Mouse (Mus musculus): Measurements from ENCODE around the gene Sestd1.
A peak's percentile ranks its signal among the peaks of the same experiment; 100 is the strongest.

Gene Sestd1

GRCm38 (mm10) chr2:77280512-77281409 lies at the start of gene Sestd1:
Gene Sestd1, minus strand, starts transcription at chr2:77280592.
- peak in 1 of 2 experiments; percentile 53 for DNase-seq (ENCODE audit: low spot score in 2 of 2)

GRCm38 (mm10) chr2:77327246-77327645 lies 46.9 kb upstream of the Sestd1 start:
- DNase-seq (ENCODE audit: low spot score in 2 of 2): no peak

- no peak for DNase-seq (ENCODE audit: low spot score in 2 of 2)
These were observed 43.3 kb upstream of the Sestd1 start for GRCm38 (mm10) chr2:77323739-77324138.

GRCm38 (mm10) chr2:77323156-77323555 lies 42.8 kb upstream of the Sestd1 start:
- DNase-seq (ENCODE audit: low spot score in 2 of 2): peak; percentile 67 to 68

GRCm38 (mm10) chr2:77319196-77319595 lies 38.8 kb upstream of the Sestd1 start:
- DNase-seq (ENCODE audit: low spot score in 2 of 2): peak in 1 of 2 experiments; percentile 14

GRCm38 (mm10) chr2:77316961-77317360 lies 36.6 kb upstream of the Sestd1 start:
- peak in 1 of 2 experiments; percentile 13 for DNase-seq (ENCODE audit: low spot score in 2 of 2)

GRCm38 (mm10) chr2:77313846-77314245 lies 33.5 kb upstream of the Sestd1 start:
- no peak for DNase-seq (ENCODE audit: low spot score in 2 of 2)

- no peak for DNase-seq (ENCODE audit: low spot score in 2 of 2)
These were observed 32.2 kb upstream of the Sestd1 start for GRCm38 (mm10) chr2:77312616-77313015.

GRCm38 (mm10) chr2:77309313-77309712 lies 28.9 kb upstream of the Sestd1 start:
- no peak for DNase-seq (ENCODE audit: low spot score in 2 of 2)

- DNase-seq (ENCODE audit: low spot score in 2 of 2): no peak
These were observed 24.1 kb upstream of the Sestd1 start for GRCm38 (mm10) chr2:77304494-77304893.

GRCm38 (mm10) chr2:77303716-77304115 lies 23.3 kb upstream of the Sestd1 start:
- no peak for DNase-seq (ENCODE audit: low spot score in 2 of 2)

GRCm38 (mm10) chr2:77302655-77303348 lies 22.4 kb upstream of the Sestd1 start:
- no peak for DNase-seq (ENCODE audit: low spot score in 2 of 2)

- DNase-seq (ENCODE audit: low spot score in 2 of 2): no peak
These were observed 21.4 kb upstream of the Sestd1 start for GRCm38 (mm10) chr2:77301687-77302389.

GRCm38 (mm10) chr2:77289701-77290100 lies 9.3 kb upstream of the Sestd1 start:
- no peak for DNase-seq (ENCODE audit: low spot score in 2 of 2)

- DNase-seq (ENCODE audit: low spot score in 2 of 2): no peak
These were observed 6.4 kb upstream of the Sestd1 start for GRCm38 (mm10) chr2:77286755-77287154.

GRCm38 (mm10) chr2:77284281-77284899 lies 4.0 kb upstream of the Sestd1 start:
- no peak for DNase-seq (ENCODE audit: low spot score in 2 of 2)

GRCm38 (mm10) chr2:77279861-77280511 lies 406 bp downstream of the Sestd1 start:
- DNase-seq (ENCODE audit: low spot score in 2 of 2): peak in 1 of 2 experiments; percentile 37

- DNase-seq (ENCODE audit: low spot score in 2 of 2): no peak
These were observed 3.1 kb downstream of the Sestd1 start for GRCm38 (mm10) chr2:77277272-77277671.

- DNase-seq (ENCODE audit: low spot score in 2 of 2): no peak
These were observed 4.5 kb downstream of the Sestd1 start for GRCm38 (mm10) chr2:77275851-77276250.

GRCm38 (mm10) chr2:77274976-77275641 lies 5.3 kb downstream of the Sestd1 start:
- no peak for DNase-seq (ENCODE audit: low spot score in 2 of 2)

GRCm38 (mm10) chr2:77272953-77273352 lies 7.4 kb downstream of the Sestd1 start:
- no peak for DNase-seq (ENCODE audit: low spot score in 2 of 2)

All from right cerebral cortex, adult 2 months (tissue).